Mouse (Mus musculus) testis, postnatal 10 days (tissue): Measurements from ENCODE around the gene H2al2b.
"Not testable (repeated sequence)": the region's sequence is repeated elsewhere in the genome, so short reads cannot be mapped to it uniquely, and the experiment has no call there.

Experiments
- DNase-seq: peaks from one replicate; pipeline ENCODE4 v3.0.0; 2021; ENCODE audit warnings: low spot score

H2al2b gene

GRCm38 (mm10) chrY:2720574-2720973, at the start of gene H2al2b:
TSS of gene H2al2b (minus strand) at chrY:2720674.
- DNase-seq: not testable (repeated sequence)
